Mouse (Mus musculus): ENCODE measurements around the gene Proca1.

DNA sequence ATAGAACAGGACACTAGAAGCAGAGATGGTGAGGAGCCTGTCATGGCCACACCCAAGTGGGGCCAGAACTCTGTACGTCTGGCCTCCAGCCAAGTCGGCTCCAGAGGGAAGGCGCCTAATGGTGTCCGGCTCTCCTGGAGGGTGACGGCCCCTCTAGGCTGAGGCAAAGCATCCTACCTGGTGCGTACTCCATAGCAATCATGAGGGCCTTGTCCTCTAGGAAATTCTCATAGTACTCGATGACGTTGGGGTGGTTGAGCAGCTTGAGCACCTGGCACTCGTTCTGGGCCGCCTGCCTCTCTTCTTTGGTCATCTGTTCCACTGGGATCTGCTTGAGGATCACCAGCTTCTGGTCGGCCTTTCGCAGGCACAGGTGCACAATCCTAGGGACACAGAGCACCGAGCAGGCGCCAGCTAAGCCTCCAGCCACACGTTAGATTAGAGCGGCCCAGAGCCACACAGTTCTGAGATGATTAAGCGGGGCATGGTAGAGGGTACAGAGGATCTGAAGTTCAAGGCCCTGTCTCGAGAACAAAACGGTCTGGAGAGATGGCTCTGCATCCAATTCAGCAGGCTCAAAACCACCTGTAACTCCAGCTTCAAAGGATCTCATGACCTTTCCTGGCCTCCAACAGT lies 20.3 kb upstream of the Proca1 start:
- TF ChIP-seq CTCF (IDR thresholded peaks at IDR 0.05) = no peak
- no peak for TF ChIP-seq EP300 (IDR thresholded peaks at IDR 0.05; ENCODE audit: insufficient read depth, low read depth, low read length)
